In the genomic region with DNA sequence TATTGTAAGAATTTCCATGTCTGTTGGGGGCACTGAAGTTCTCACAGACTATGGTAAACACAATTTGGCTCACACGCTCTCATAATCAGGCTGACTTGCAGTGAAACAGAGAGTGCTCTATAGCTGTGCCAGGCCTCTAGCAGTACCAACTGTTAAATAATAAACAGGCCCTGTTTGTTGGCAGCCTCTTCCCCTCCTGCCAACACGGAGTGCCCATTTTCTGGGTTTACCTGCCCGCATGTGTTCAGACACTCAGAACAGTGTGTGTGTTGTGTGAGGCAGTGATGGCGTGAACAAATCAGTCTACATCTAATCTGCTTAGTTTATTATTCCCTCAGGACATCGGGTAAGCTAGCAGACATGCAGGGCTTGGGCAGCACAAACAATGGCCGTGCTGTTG, we compare ENCODE assay signal across 8 mouse cellular contexts.
DNase-seq lines count a peak whose midpoint lies in the region; ATAC-seq lines count a peak whose summit lies in the region.

No protein-coding gene starts in this region.

- WGBS in hindbrain, embryonic 10.5 days = 67% methylated on average over 6 of the region's 6 CpGs
- 65% methylated on average over 6 of the region's 6 CpGs for WGBS in hindbrain, embryonic 11.5 days
- 33% methylated on average over 6 of the region's 6 CpGs for WGBS in embryonic facial prominence, embryonic 15.5 days
- 72% methylated on average over 6 of the region's 6 CpGs for WGBS in liver, embryonic 11.5 days

- no peaks in the 10 kb centered on the region for H3K36me3 ChIP-seq in hindbrain, embryonic 10.5 days
- H3K36me3 ChIP-seq in hindbrain, embryonic 11.5 days (ENCODE audit: control insufficient read depth, insufficient read depth, low read length) = no peaks in the 10 kb centered on the region
- H3K36me3 ChIP-seq in embryonic facial prominence, embryonic 15.5 days = no peaks in the 10 kb centered on the region
- H3K36me3 ChIP-seq in liver, embryonic 11.5 days (ENCODE audit: control insufficient read depth, insufficient read depth, low read length) = no peaks in the 10 kb centered on the region

- H3K27ac ChIP-seq in hindbrain, embryonic 10.5 days = 0 out of 2 replicates have a peak overlapping the region, but pooled peaks have one; percentile 35
- H3K27ac ChIP-seq in hindbrain, embryonic 11.5 days (ENCODE audit: low read depth, low read length) = no peak overlapping the region
- peak overlapping the region; percentile 71 for H3K27ac ChIP-seq in embryonic facial prominence, embryonic 15.5 days (replicated peaks)
- no peak overlapping the region for H3K27ac ChIP-seq in liver, embryonic 11.5 days (ENCODE audit: low read depth, low read length)

- H3K4me3 ChIP-seq in hindbrain, embryonic 10.5 days = no peak overlapping the region
- H3K4me3 ChIP-seq in hindbrain, embryonic 11.5 days (ENCODE audit: low read depth, low read length) = no peak overlapping the region
- no peak overlapping the region for H3K4me3 ChIP-seq in embryonic facial prominence, embryonic 15.5 days (replicated peaks)
- H3K4me3 ChIP-seq in liver, embryonic 11.5 days (ENCODE audit: low read depth, low read length) = no peak overlapping the region

- DNase-seq in hindbrain, embryonic 10.5 days (ENCODE audit: low spot score) = no peak
- DNase-seq in hindbrain, embryonic 11.5 days (ENCODE audit: low spot score) = no peak
- peak; percentile 98 for DNase-seq in brain, adult 2 months (ENCODE audit: low read depth, low spot score)
- DNase-seq in left cerebral cortex, adult 8-10 months (ENCODE audit: low spot score in 2 of 2) = peak; percentile 10 to 37
- DNase-seq in heart, adult 9 months (ENCODE audit: low spot score in 2 of 2) = no peak
- DNase-seq in adrenal gland, postnatal 10 days = no peak
- DNase-seq in liver, embryonic 11.5 days (ENCODE audit: low spot score) = no peak

- no peaks in the 10 kb centered on the region for H3K9me3 ChIP-seq in hindbrain, embryonic 10.5 days
- H3K9me3 ChIP-seq in hindbrain, embryonic 11.5 days (ENCODE audit: control insufficient read depth, low read length) = no peaks in the 10 kb centered on the region
- H3K9me3 ChIP-seq in embryonic facial prominence, embryonic 15.5 days (replicated peaks) = no peaks in the 10 kb centered on the region
- no peaks in the 10 kb centered on the region for H3K9me3 ChIP-seq in liver, embryonic 11.5 days (ENCODE audit: control insufficient read depth, low read length)

- H3K9ac ChIP-seq in hindbrain, embryonic 11.5 days (ENCODE audit: low read depth, low read length) = no peak overlapping the region
- no peak overlapping the region for H3K9ac ChIP-seq in embryonic facial prominence, embryonic 15.5 days
- H3K9ac ChIP-seq in liver, embryonic 11.5 days (ENCODE audit: low read depth, low read length) = no peak overlapping the region

- ATAC-seq in hindbrain, embryonic 11.5 days (ENCODE audit: low FRiP score) = no peak
- peak; percentile 63; the same call in 1 of the 2 replicates for ATAC-seq in embryonic facial prominence, embryonic 15.5 days (ENCODE audit: insufficient number of reproducible peaks, low FRiP score, low TSS enrichment, low read depth)
- no peak for ATAC-seq in liver, embryonic 11.5 days (replicated peaks; ENCODE audit: low FRiP score)

- H3K4me2 ChIP-seq in hindbrain, embryonic 11.5 days (replicated peaks; ENCODE audit: low read depth, low read length) = no peak overlapping the region
- H3K4me2 ChIP-seq in embryonic facial prominence, embryonic 15.5 days (replicated peaks) = no peak overlapping the region
- H3K4me2 ChIP-seq in liver, embryonic 11.5 days = no peak overlapping the region

- peaks cover 5% of the 10 kb centered on the region; the same call in 1 of the 2 replicates for H3K4me1 ChIP-seq in hindbrain, embryonic 10.5 days (replicated peaks)
- no peaks in the 10 kb centered on the region for H3K4me1 ChIP-seq in hindbrain, embryonic 11.5 days (replicated peaks; ENCODE audit: control insufficient read depth, insufficient read depth, low read length)
- H3K4me1 ChIP-seq in embryonic facial prominence, embryonic 15.5 days = peaks cover 10% of the 10 kb centered on the region; the same call in 1 of the 2 replicates
- no peaks in the 10 kb centered on the region for H3K4me1 ChIP-seq in liver, embryonic 11.5 days (replicated peaks; ENCODE audit: control insufficient read depth, insufficient read depth, low read length)

- H3K27me3 ChIP-seq in hindbrain, embryonic 10.5 days (ENCODE audit: insufficient read depth, poor library complexity, severe bottlenecking) = no peaks in the 10 kb centered on the region
- H3K27me3 ChIP-seq in hindbrain, embryonic 11.5 days (ENCODE audit: control insufficient read depth, insufficient read depth, low read length) = no peaks in the 10 kb centered on the region
- H3K27me3 ChIP-seq in embryonic facial prominence, embryonic 15.5 days = no peaks in the 10 kb centered on the region
- no peaks in the 10 kb centered on the region for H3K27me3 ChIP-seq in liver, embryonic 11.5 days (replicated peaks; ENCODE audit: control insufficient read depth, insufficient read depth, low read length)

Comparison
In these comparisons a context has a peak if more than half of its experiments do, and no peak if none do; other contexts are left out.
1. H3K27ac ChIP-seq: peak in hindbrain, embryonic 10.5 days (single experiment) and embryonic facial prominence, embryonic 15.5 days (single experiment); none in hindbrain, embryonic 11.5 days (single experiment) and liver, embryonic 11.5 days (single experiment).
2. DNase-seq: peak in brain, adult 2 months (single experiment) and left cerebral cortex, adult 8-10 months (2 of 2); none in hindbrain, embryonic 10.5 days (single experiment), hindbrain, embryonic 11.5 days (single experiment), heart, adult 9 months (0 of 2), adrenal gland, postnatal 10 days (single experiment) and liver, embryonic 11.5 days (single experiment).